Mouse (Mus musculus) embryonic facial prominence, embryonic 10.5 days (tissue): ENCODE results near the gene Agap2. TPM values are rescaled to one million over a fixed set of nuclear protein-coding genes. Genes with fewer than 3 reads are reported as not detected.

ENCODE experiments used
- DNase-seq: peaks from one replicate; pipeline ENCODE4 v3.0.0-alpha.2; 2017; ENCODE audit warnings: low spot score
- H3K27ac ChIP-seq: fragments of 300-500 bp; sonication (generic); replicated peaks from 2 replicates; pipeline ENCODE4 v1.5.1; 2016; ENCODE audit warnings: mild to moderate bottlenecking
- H3K27me3 ChIP-seq: fragments of 300-500 bp; sonication (generic); replicated peaks from 2 replicates; pipeline ENCODE4 v1.6.1; 2016; ENCODE audit warnings: low read depth, mild to moderate bottlenecking; ENCODE audit not compliant: poor library complexity, severe bottlenecking
- H3K36me3 ChIP-seq: fragments of 300-500 bp; sonication (generic); replicated peaks from 2 replicates; pipeline ENCODE4 v1.6.1; 2016; ENCODE audit warnings: mild to moderate bottlenecking, moderate library complexity
- H3K4me1 ChIP-seq: fragments of 300-500 bp; sonication (generic); 2 replicates; pipeline ENCODE4 v1.6.1; 2016
- H3K4me3 ChIP-seq: fragments of 300-500 bp; sonication (generic); 2 replicates; pipeline ENCODE4 v1.5.1; 2016; ENCODE audit warnings: mild to moderate bottlenecking, moderate library complexity
- H3K9me3 ChIP-seq: fragments of 300-500 bp; sonication (generic); 2 replicates; pipeline ENCODE4 v1.6.1; 2016; ENCODE audit warnings: mild to moderate bottlenecking
- WGBS: fragments of 180-500 bp; shearing (Covaris S2); methylation state at CpG from one replicate; pipeline ENCODE4 v1.1.7; 2016; 5-methylcytosine and 5-hydroxymethylcytosine counted together
- polyA plus RNA-seq: library from polyadenylated mRNA; unstranded; fragments of >200 nt; fragmentation: Nextera tagmentation; extraction: Ambion mirVana; gene quantifications from 2 replicates; pipeline ENCODE4 v1.2.1, GENCODE M21; 2016

The Agap2 gene
- polyA plus RNA-seq, 1 experiment from 2014 or later: 0.04 TPM

- H3K9me3 ChIP-seq: no peaks in the 10 kb centered on the region
- H3K36me3 ChIP-seq: peaks cover 24% of the 10 kb centered on the region
- H3K27ac ChIP-seq: no peak overlapping the region
- H3K4me1 ChIP-seq: peaks cover 16% of the 10 kb centered on the region
- H3K4me3 ChIP-seq: peak overlapping the region; percentile 42
- DNase-seq: peak; percentile 39
- 5% methylated on average over 35 of the region's 35 CpGs for WGBS
- peaks cover 73% of the 10 kb centered on the region for H3K27me3 ChIP-seq
These were observed 26.3 kb upstream of the Agap2 start for GRCm38 (mm10) chr10:127048608-127049394.

- Histone ChIP-seq H3K4me1 (peaks cover 16% of the 10 kb centered on the region), H3K36me3 (peaks cover 21% of the 10 kb centered on the region), H3K27me3 (peaks cover 73% of the 10 kb centered on the region), H3K9me3 (no peaks in the 10 kb centered on the region), H3K27ac (no peak overlapping the region), H3K4me3 (peak overlapping the region; percentile 42)
- WGBS: 3% methylated on average over 29 of the region's 29 CpGs
- no peak for DNase-seq
These were observed 25.5 kb upstream of the Agap2 start for GRCm38 (mm10) chr10:127049395-127050118.

GRCm38 (mm10) chr10:127050119-127050474 is 25.0 kb upstream of the Agap2 start:
- Histone ChIP-seq H3K4me3 (peak overlapping the region; percentile 42; the same call in 1 of the 2 replicates), H3K36me3 (peaks cover 17% of the 10 kb centered on the region), H3K9me3 (no peaks in the 10 kb centered on the region), H3K27ac (no peak overlapping the region), H3K27me3 (peaks cover 73% of the 10 kb centered on the region), H3K4me1 (peaks cover 16% of the 10 kb centered on the region)
- no peak for DNase-seq
- 18% methylated on average over 10 of the region's 10 CpGs for WGBS

- peak; percentile 62 for DNase-seq
- Histone ChIP-seq H3K4me3 (no peak overlapping the region), H3K4me1 (peaks cover 32% of the 10 kb centered on the region), H3K27me3 (peaks cover 74% of the 10 kb centered on the region), H3K36me3 (peaks cover 27% of the 10 kb centered on the region), H3K9me3 (no peaks in the 10 kb centered on the region), H3K27ac (no peak overlapping the region)
- 67% methylated on average over 4 of the region's 4 CpGs for WGBS
These were observed 20.4 kb upstream of the Agap2 start for GRCm38 (mm10) chr10:127054646-127055045.

GRCm38 (mm10) chr10:127055406-127055805 is 19.7 kb upstream of the Agap2 start:
- Histone ChIP-seq H3K36me3 (peaks cover 27% of the 10 kb centered on the region), H3K9me3 (no peaks in the 10 kb centered on the region), H3K27ac (no peak overlapping the region), H3K27me3 (peaks cover 74% of the 10 kb centered on the region), H3K4me1 (peaks cover 33% of the 10 kb centered on the region), H3K4me3 (no peak overlapping the region)
- no peak for DNase-seq
- WGBS: 88% methylated on average over 8 of the region's 8 CpGs

- DNase-seq: no peak
- H3K27me3 ChIP-seq: peaks cover 74% of the 10 kb centered on the region
- H3K36me3 ChIP-seq: peaks cover 27% of the 10 kb centered on the region
- H3K27ac ChIP-seq: no peak overlapping the region
- WGBS: 85% methylated on average over 20 of the region's 20 CpGs
- peak overlapping the region; percentile 13; the same call in 1 of the 2 replicates for H3K4me3 ChIP-seq
- H3K9me3 ChIP-seq: no peaks in the 10 kb centered on the region
- peaks cover 42% of the 10 kb centered on the region for H3K4me1 ChIP-seq
These were observed 18.6 kb upstream of the Agap2 start for GRCm38 (mm10) chr10:127056490-127056889.

GRCm38 (mm10) chr10:127058161-127058560 is 16.9 kb upstream of the Agap2 start:
- Histone ChIP-seq H3K27ac (no peak overlapping the region), H3K4me1 (peaks cover 48% of the 10 kb centered on the region)
- WGBS: 1% methylated on average over 9 of the region's 9 CpGs

GRCm38 (mm10) chr10:127058708-127059107 is 16.4 kb upstream of the Agap2 start:
- H3K4me1 ChIP-seq: peaks cover 48% of the 10 kb centered on the region
- H3K27me3 ChIP-seq: peaks cover 63% of the 10 kb centered on the region
- 0 out of 2 replicates have a peak overlapping the region, but pooled peaks have one; percentile 10 for H3K27ac ChIP-seq
- no peak for DNase-seq
- peaks cover 27% of the 10 kb centered on the region for H3K36me3 ChIP-seq
- H3K9me3 ChIP-seq: no peaks in the 10 kb centered on the region
- peak overlapping the region; percentile 95 for H3K4me3 ChIP-seq
- WGBS: 14% methylated on average over 8 of the region's 8 CpGs

More at GRCm38 (mm10) chr10:127058161-127058560, 16.9 kb upstream of the Agap2 start:
- peak; percentile 88 for DNase-seq
- Histone ChIP-seq H3K27me3 (peaks cover 66% of the 10 kb centered on the region), H3K36me3 (peaks cover 27% of the 10 kb centered on the region), H3K4me3 (peak overlapping the region; percentile 95), H3K9me3 (no peaks in the 10 kb centered on the region)

- Histone ChIP-seq H3K4me1 (peaks cover 48% of the 10 kb centered on the region), H3K9me3 (no peaks in the 10 kb centered on the region), H3K27ac (peak overlapping the region; percentile 88), H3K27me3 (peaks cover 61% of the 10 kb centered on the region), H3K36me3 (peaks cover 29% of the 10 kb centered on the region), H3K4me3 (peak overlapping the region; percentile 95)
- DNase-seq: peak; percentile 67
- under 1% methylated on average over 92 of the region's 92 CpGs for WGBS
These were observed 15.7 kb upstream of the Agap2 start for GRCm38 (mm10) chr10:127059174-127059967.

GRCm38 (mm10) chr10:127059968-127060916 is 14.8 kb upstream of the Agap2 start, which contains the start of gene March9:
Gene March9, minus strand, starts transcription at chr10:127060184.
- WGBS: under 1% methylated on average over 67 of the region's 72 CpGs
- no peaks in the 10 kb centered on the region for H3K9me3 ChIP-seq
- DNase-seq: peak; percentile 82

GRCm38 (mm10) chr10:127061085-127061484 is 14.0 kb upstream of the Agap2 start:
- peaks cover 35% of the 10 kb centered on the region for H3K36me3 ChIP-seq
- H3K4me1 ChIP-seq: peaks cover 57% of the 10 kb centered on the region
- H3K4me3 ChIP-seq: peak overlapping the region; percentile 95; the same call in 1 of the 2 replicates
- no peak for DNase-seq
- H3K27ac ChIP-seq: no peak overlapping the region
- 36% methylated on average over 5 of the region's 5 CpGs for WGBS
- H3K27me3 ChIP-seq: peaks cover 58% of the 10 kb centered on the region
- H3K9me3 ChIP-seq: no peaks in the 10 kb centered on the region

More at GRCm38 (mm10) chr10:127059968-127060916, 14.8 kb upstream of the Agap2 start, which contains the start of gene March9:
- Histone ChIP-seq H3K27ac (peak within 1 kb of the TSS; percentile 88), H3K4me1 (peaks cover 56% of the 10 kb centered on the region), H3K36me3 (peaks cover 35% of the 10 kb centered on the region), H3K4me3 (peak within 1 kb of the TSS; percentile 95), H3K27me3 (peaks cover 61% of the 10 kb centered on the region)
